Mouse (Mus musculus) hematopoietic stem cell, adult 5-6 weeks (primary cell): ENCODE results near the gene Doc2g. TPM values are rescaled to one million over a fixed set of nuclear protein-coding genes. Genes with fewer than 3 reads are reported as not detected.

Experiments used
- ATAC-seq, 2 experiments: fragments of 125-278 bp in 1 of 2; replicated peaks in 1 of 2; 2 replicates each; pipeline ENCODE4 v1.8.0; 2016 to 2017; ENCODE audit warnings: inconsistent platforms in 2 of 2, mild to moderate bottlenecking in 2 of 2, moderate number of reproducible peaks in 2 of 2, low read depth in 1 of 2, moderate TSS enrichment in 1 of 2; ENCODE audit not compliant: low FRiP score in 2 of 2, poor library complexity in 2 of 2, severe bottlenecking in 2 of 2, insufficient read depth in 1 of 2, low TSS enrichment in 1 of 2
- total RNA-seq: library from RNA; stranded (forward); fragments of 172-1452, 232-1000 nt; gene quantifications from 2 replicates; pipeline ENCODE4 v1.2.3, GENCODE M21; 2017

The Doc2g gene
- total RNA-seq, 1 experiment from 2014 or later, result 1.5 TPM

DNA sequence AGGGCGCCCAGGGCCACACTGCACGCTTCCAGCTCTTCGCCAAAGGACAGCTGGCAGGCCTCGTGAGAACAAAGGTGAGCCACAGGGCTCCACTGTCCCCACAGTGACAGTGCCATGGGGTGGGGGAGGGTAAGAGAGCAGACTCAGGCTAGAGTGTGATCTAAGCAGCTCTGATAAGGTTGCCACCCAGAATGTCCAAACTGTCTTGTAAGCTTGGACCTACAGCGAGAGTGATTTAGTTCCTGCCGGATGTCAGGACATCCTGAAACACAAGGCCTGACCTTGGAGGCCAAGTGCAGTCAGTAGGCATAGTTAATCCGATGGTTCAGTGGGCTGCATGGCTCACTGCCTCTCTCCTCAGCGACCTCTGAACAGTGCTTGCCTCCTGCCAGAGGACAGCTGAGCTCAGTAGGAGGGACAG lies 17.8 kb upstream of the Doc2g start:
- peak; percentile 16 to 23; a peak in 1 of 4 replicates for ATAC-seq

DNA sequence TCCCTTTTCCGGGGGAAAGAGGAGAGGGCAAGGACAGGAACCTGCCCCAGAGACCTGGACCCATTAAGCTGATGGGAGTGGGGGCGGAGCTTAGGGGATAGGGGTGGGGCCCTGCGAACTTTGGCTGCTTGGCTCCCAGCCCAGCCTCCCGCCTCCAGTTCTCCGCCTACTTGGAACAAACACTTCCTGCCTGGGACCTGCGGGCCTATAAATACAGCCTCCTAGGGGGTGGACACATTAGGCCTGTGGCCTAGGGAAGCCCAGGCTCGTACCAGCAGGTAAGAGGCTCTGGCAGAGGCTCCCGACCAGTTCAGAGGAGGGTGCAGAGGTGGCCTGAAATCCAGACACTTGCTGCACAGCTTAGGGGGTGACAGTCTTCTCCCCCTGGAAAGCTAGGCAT lies 16.8 kb upstream of the Doc2g start, which contains the start of gene Acy3:
TSS of gene Acy3 (plus strand) at position 237 of the 400 bp plus-strand sequence.
- ATAC-seq, result peak; percentile 39 to 49; a peak in 3 of 4 replicates

DNA sequence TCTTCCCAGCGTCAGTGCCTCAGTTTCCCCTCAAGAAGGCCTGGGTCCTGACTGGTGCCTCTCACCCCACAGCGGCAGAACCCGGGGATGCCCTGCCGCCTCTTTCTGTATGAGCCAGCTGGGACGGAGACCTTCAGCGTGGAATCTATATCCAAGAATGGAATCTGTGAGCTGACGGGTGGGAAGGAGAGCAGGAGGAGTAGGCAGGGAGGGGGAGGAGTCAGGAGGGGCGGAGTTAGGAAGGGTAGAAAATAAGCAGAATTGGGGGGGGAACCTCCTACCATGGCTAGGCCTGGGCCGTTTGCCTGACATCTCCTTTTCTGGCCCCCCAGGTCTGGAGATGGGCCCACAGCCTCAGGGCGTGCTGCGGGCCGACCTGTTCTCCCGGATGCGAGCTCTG lies 15.0 kb upstream of the Doc2g start:
- no peak for ATAC-seq

DNA sequence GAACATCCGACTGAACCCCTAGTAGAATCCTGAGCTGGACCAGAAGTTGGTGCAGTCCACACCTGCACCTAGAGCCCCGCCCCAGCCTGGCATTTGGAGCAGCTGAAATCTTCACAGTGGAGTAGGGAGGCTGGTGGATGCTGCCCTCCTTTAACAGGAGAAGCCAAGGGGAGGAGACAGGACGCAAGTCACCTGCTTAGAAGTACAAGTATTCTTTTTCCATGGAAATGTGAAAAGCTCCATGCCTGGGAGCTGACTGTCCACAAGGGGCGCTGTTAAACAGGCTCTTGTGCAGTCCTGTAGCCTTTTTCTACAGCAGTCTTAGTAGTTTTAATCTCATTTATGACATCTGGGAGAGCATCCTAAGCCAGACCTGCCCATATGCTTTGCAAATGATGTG lies 14.4 kb upstream of the Doc2g start:
- no peak for ATAC-seq

DNA sequence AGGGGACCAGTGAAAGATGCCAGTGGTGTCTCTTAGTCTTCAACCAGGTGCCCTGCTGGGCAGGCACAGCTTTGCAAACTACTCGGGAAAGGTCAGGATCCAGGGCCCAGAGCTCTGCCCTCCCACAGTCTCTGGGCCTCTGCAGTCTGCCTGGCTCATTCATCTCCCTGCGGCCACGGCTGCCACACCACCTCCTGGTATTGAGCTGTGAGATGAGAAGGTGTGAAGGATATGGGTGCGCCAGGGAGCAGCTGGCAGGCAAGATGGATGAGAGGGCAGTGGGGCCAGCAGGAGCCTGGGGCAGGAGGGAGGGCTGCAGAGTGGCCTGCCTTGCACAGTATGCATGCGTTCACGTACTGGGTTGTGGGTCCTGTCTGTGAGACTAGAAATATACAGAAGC lies 12.3 kb upstream of the Doc2g start:
- no peak for ATAC-seq

DNA sequence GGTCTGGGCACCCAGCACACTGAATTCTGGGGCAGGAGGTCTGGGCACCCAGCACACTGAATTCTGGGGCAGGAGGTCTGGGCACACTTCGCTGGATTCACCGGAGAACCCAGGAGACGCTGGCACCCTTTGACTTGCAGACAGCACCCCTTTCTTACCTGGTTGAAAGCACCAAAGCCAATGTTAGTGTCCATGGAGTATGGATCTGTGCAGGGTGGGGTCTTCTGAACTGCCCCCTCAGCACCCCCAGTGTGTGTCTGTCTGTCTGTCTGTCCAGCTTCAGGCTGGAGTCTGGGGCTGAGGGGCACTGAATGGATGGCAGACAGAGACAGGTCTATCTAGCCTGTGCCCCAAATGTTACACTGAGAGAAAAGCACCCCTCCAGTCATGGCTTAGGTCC lies 11.6 kb upstream of the Doc2g start:
- no peak for ATAC-seq

DNA sequence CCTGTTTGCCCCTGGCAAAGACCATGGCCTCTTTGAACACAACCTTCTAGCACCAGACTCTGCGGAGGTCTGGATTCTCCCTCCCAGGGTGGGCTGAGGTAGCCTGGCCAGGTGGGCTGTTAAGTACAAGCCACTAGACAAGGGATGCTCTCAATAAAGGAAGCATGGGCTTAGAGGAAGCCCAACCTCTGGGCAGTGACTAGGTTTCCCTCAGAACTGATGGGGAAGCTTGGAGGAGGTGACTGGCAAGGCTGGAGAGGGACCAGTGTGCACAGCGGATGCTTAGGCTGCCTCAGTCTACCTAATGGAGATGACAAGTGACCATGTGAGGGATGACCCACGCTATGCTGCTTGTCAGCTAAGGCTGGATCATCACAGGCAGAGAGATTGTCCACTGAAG lies 11.1 kb upstream of the Doc2g start:
- ATAC-seq, result no peak

DNA sequence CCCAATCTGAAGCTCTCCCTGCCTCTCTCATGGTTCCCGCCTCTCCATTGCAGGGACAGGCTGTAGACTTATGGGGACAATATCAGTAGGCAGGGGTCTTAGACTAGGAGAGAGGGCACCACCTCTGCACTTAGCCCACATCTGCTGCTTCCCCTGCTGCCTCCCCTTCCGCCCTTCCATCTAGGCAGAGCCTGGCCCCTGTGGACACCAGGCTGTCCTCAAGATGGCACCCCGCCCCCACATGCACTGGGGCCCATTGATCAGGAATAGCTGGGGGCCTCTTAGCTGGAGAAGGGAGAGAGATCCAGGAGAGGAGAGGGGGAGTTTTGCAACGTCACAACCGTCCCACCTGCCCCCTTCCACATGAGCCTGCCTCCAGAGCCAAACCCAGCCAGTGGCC lies 10.7 kb upstream of the Doc2g start, which contains the start of gene Tbx10:
TSS of gene Tbx10 (plus strand) at position 337 of the 400 bp plus-strand sequence.
- no peak for ATAC-seq

DNA sequence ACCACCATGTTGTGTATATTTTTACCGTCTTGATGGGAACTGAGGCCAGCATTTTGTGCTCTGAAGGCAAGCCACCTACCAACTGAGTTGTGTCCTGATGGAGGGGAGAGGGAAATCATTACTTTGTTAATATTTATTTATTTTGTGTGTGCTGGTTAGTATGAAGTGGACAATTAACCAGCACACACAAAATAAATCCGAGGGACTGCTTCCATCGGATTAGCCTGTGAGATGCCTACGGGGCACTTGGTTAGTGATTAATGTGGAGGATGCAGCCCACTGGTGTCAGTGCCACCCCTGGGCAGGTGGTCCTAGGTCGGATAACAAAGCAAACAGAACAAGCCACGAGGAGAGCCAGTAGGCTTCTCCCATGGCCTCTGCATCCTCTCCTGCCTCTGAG lies 8.2 kb upstream of the Doc2g start:
- ATAC-seq, result no peak

DNA sequence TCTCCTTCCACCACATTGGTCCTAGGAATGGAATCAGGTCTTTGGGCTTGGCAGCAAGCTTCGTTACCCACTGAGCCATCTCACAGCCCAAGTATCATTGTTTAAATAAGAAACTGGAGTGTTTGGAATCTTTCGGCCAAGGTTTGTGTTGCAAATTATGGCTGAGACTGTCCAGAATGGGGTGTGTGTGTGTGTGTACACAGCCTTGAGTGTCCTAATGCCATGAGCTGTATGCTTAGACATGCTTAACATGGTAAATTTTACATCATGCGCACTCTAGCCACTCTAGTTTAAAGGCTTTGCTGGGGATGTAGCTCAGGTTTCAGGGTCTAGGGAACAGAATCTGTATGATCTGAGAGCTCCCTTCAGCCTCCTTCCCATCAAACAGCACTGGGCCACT lies 7.6 kb upstream of the Doc2g start:
- no peak for ATAC-seq

DNA sequence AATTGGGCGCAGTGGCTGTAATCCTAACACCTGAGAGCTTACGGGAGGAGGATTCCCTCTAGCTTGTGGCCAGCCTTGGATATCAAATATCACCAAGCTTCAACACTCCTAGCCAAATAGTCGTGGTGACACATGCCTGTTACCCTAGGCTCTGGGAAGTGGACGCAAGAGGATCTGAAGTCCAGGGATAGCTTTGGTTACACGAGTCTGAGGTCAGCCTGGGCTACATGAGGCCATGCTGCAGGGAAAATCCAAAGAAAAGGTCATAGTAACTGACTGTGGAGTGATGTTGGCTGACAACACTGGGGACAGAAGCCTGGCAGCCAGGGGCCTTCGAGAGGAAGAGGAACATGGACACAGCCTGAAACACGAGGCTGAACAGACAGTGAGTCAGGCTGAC lies 7.0 kb upstream of the Doc2g start:
- no peak for ATAC-seq

DNA sequence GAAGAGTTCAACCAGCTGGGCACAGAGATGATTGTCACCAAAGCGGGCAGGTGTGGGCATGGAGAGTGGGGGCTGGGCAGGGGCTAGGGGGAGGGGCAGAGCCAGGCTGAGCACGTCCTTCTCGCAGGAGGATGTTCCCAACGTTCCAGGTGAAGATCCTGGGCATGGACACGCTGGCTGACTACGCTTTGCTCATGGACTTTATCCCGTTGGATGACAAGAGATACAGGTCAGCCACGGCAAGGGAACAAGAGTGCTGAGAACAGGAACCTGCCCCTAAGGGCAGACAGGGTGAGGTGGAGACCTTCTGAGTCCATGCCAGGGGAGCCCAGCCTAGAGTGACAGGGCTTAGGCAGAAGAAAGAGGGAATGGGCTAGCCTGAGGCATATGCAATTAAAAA lies 6.4 kb upstream of the Doc2g start:
- ATAC-seq, result no peak

DNA sequence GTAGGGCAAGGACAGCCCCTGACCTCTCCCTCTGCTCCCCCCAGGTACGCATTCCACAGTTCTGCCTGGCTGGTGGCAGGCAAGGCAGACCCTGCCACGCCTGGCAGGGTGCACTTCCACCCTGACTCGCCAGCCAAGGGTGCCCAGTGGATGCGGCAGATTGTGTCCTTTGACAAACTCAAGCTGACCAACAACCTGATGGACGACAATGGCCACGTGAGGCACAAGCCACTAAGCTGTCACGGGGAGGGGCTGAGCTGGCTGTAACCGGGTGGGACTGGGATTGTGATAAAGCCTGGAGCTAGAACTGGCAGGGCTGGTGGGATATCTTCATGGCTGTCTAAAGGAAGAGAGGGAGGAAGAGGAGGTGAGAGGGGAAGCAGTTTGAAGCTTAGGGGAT lies 5.9 kb upstream of the Doc2g start:
- ATAC-seq, result no peak

DNA sequence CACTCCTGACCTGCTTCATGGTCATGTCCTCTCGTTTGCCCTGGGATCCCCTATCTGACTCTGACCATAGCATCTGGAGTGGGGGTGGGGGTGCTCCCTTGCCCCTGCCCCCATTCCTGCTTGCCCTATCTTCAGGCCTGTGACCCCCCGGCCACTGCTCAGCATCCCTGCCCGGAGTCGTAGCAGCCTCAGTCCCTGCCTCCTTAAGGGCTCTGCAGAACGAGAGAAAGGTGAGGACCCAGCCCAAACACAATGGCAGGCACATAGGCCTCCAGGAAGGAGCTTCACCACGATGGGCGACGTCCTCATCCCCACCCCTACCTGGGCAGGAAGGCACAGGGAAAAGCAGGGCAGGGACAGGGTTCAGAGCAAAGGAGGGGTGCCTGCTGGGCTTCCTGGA lies 4.8 kb upstream of the Doc2g start:
- ATAC-seq, result no peak

DNA sequence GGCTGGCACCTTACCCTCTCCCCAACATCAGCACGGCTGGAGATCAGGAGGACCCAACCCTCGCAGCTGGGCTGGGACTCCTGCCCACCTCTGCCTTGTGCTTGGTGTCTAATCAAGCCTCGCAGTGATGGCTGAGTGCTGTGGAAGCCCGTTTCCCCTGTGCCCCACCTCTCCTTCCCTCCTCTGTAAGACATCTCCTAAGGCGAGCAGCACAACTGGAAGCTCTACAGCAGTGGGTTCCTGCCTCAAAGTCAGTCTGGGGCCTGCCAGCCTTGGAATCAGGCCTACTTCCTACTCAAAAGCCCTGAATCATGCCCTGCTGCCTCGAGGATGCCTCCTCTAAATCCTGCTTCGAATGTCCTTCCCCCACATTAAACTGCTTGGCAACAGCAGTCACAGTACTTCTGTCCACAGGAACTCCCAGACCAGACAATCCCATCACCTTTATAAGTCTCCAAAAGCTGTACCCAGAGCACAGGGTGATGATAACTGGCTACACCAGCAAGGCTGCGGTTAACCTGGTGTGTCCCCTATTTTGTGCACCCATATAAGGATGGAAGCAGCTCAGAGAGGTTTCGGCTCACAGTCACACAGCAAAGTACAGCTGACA lies 3.9 kb upstream of the Doc2g start:
- ATAC-seq, result no peak; a peak in 1 of 4 replicates

DNA sequence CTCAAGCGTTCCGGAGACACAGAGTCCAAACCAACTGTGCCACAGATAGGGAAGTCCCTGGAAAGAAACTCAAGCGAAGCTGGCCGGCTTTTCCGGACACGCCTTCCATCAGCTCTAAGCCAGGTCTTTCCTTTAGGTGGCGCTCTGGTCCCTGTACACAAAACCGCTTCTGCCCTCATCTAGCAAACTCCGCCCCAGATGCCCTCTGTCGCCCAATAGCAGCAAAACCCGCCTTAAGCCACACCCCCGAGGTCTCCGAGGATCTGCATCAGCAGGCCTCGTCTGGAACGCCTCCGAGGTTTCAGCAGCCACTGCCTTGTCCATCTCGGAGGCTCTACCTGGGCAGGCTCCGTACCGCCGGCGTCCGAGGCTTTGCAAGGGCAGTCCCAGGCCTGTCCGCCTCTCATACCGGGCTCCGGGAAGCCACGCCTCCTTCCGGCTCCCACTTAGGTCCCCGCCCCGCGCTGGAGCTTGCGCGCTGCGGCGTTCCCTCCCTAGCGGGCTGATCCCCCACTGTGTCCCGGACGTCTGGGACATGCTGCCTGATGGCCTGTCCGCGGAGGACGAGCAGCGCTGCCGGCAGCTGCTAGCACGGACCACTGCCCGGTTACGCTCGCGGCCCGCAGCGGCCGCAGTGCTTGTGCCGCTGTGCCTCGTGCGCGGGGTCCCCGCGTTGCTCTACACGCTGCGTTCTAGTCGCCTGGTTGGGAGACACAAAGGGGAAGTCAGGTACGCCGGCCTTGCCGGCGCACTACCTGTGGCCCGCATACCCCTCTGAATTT lies 2.8 kb upstream of the Doc2g start, which contains the start of the genes Nudt8 and Gm49405:
TSS of gene Nudt8 (plus strand) at position 462 of the 782 bp plus-strand sequence.
TSS of gene Gm49405 (plus strand) at position 508 of the 782 bp plus-strand sequence.
- ATAC-seq, result peak; percentile 85 to 91

DNA sequence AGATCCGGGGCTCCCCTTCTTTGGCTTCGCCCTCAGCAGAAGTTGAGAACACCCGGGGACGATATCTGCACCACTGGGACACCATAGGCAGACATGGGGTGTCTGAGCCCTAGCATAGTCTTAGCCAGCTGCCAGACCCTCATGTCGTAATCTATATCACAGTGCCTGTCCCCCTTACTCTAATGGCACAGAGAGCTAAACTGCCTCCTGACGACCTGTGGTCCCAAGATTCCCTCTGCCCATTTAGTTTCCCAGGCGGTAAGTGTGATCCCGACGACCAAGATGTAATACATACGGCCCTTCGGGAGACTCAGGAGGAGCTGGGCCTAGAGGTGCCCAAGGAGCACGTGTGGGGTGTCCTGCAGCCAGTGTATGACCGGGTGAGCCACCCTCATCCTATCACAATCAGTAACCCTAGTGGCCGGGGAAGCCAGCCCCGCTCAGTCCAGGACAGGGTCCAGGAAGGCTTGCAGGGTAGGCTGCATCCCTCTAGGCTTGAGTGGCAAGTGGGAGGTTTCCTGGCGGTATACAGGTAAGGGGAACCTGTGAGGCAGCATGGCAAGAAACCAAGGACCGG lies 2.1 kb upstream of the Doc2g start:
- ATAC-seq, result no peak

DNA sequence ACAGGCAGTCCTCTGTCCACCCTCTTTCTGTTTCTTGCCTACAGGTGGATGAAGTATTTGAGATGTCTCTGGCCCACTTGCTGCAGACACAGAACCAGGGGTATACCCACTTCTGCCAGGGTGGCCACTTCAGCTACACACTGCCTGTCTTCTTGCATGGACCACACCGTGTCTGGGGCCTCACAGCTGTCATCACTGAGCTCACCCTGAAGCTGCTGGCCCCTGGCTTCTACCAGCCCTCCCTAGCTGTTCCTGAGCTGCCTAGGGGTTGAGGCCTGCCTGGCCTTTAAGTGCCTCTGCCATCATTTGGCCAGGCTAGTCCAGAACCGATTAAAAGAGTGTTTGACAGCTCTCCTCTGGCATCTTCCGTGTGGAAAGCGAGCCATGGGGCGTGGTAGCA lies 1.4 kb upstream of the Doc2g start:
- no peak for ATAC-seq
